Mouse (Mus musculus): ENCODE data around the gene Cul7. TPM values are rescaled to one million over a fixed set of nuclear protein-coding genes. Genes with fewer than 3 reads are reported as not detected.

The Cul7 gene
- total and polyA plus RNA-seq, 3 experiments: 33.3 to 82.5 (median 68.1) TPM

DNA sequence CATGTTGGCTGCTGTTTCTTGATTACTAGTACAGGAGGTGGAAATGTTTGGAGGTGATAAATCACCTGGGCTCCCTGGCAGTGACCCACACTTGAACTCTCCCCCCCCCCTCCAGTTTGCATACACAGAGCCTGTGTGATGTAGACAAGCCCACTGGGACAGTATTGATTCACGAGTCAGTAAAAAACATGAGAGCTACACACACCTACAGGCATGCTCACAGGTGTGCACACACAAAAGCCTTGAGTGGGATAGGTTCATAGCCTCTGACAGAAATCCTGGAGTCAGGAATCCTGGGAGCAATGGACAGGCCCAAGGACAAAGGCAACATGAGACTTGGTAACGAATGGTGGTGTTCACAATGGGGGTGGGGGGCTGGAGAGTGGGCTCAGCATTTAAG lies 37.9 kb upstream of the Cul7 start:
- Histone ChIP-seq H3K4me1 (ENCODE audit: control insufficient read depth in 1 of 2, insufficient read depth in 2 of 2) (peaks cover 4 to 29% of the 10 kb centered on the region in 2 experiments; a peak in 3 of 4 replicates), H3K27ac (ENCODE audit: insufficient read depth, low read depth) (no peak overlapping the region), H3K36me3 (replicated peaks in 1 of 2; ENCODE audit: control insufficient read depth in 1 of 2, insufficient read depth in 1 of 2, low read length in 1 of 2) (no peaks in the 10 kb centered on the region), H3K27me3 (replicated peaks) (no peaks in the 10 kb centered on the region), H3K9me3 (replicated peaks; ENCODE audit: low read length) (no peaks in the 10 kb centered on the region), H3K4me2 (ENCODE audit: insufficient read depth, low read depth, poor library complexity, severe bottlenecking) (no peak overlapping the region), H3K4me3 (replicated peaks in 1 of 3; ENCODE audit: low read depth in 2 of 3, low read length in 2 of 3, poor library complexity in 1 of 3) (no peak overlapping the region), H3K79me2 (replicated peaks; ENCODE audit: control insufficient read depth, extremely low read depth, insufficient read depth, poor library complexity, severe bottlenecking) (no peaks in the 10 kb centered on the region), H3K9ac (ENCODE audit: insufficient read depth, low read depth) (no peak overlapping the region)
- no peak for TF ChIP-seq ELF1 (IDR thresholded peaks at IDR 0.05; ENCODE audit: low read depth, low read length)
- TF ChIP-seq SIN3A (IDR thresholded peaks at IDR 0.05; ENCODE audit: low read length): no peak
- TF ChIP-seq SMC3 (IDR thresholded peaks at IDR 0.05; ENCODE audit: low read depth, low read length): no peak
- TF ChIP-seq TBP (conservative IDR thresholded peaks at IDR 0.05; ENCODE audit: low read depth, low read length): no peak
- no peak for TF ChIP-seq EP300 (IDR thresholded peaks at IDR 0.05; ENCODE audit: low read length)
- no peak for TF ChIP-seq NELFE (IDR thresholded peaks at IDR 0.05; ENCODE audit: low read depth, low read length)
- no peak for DNase-seq (ENCODE audit: extremely low read depth)
- dilution Hi-C loops (cut with MboI; ENCODE audit: extremely low pct_ligation_motif_present, extremely low pct_unique_long_range_greater_than_20kb, low sequenced_read_pairs) (no loop called here), in situ Hi-C loops (cut with MboI; ENCODE audit: low pct_ligation_motif_present, low pct_unique_long_range_greater_than_20kb, low sequenced_read_pairs) (no loop called here)

DNA sequence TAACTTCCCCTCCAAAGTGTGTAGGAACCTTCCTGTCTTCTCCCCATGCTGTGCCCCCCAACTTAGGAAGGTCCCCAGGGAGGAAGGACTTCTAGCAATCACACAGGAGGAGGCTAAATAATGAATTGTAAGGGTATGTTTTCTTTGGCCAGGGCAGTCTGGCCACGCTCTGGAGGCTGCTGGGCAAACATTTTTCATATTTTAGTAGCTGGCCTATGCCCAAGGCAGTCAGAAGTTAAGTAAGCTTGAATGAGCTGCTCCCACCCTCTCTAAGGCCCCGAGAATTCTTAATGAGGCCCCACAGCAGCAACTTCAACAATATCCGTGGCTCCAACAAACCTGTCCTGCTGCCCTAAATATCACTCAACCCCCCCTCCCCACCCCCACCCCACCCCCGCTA lies 37.3 kb upstream of the Cul7 start:
- TF ChIP-seq CTCF (conservative IDR thresholded peaks at IDR 0.05 in 1 of 2, IDR thresholded peaks at IDR 0.05 in 1 of 2; ENCODE audit: low read depth in 2 of 2, low read length in 2 of 2) (no peak), ZNF384 (IDR thresholded peaks at IDR 0.05; ENCODE audit: low read depth, low read length) (no peak), IRF4 (IDR thresholded peaks at IDR 0.05; ENCODE audit: low read depth, low read length) (no peak), CHD2 (IDR thresholded peaks at IDR 0.05; ENCODE audit: low read length) (no peak), MAZ (IDR thresholded peaks at IDR 0.05; ENCODE audit: low read depth, low read length) (no peak), TCF12 (IDR thresholded peaks at IDR 0.05; ENCODE audit: low read depth, low read length) (no peak), GABPA (IDR thresholded peaks at IDR 0.05; ENCODE audit: insufficient replicate concordance, low read depth, low read length) (no peak), SMC3 (IDR thresholded peaks at IDR 0.05; ENCODE audit: low read depth, low read length) (no peak), EP300 (IDR thresholded peaks at IDR 0.05; ENCODE audit: low read length) (no peak), KAT2A (IDR thresholded peaks at IDR 0.05; ENCODE audit: insufficient replicate concordance, low read length) (no peak), USF2 (conservative IDR thresholded peaks at IDR 0.05; ENCODE audit: low read depth, low read length) (no peak), ZKSCAN1 (IDR thresholded peaks at IDR 0.05; ENCODE audit: borderline replicate concordance, low read depth, low read length) (no peak), JUND (conservative IDR thresholded peaks at IDR 0.05; ENCODE audit: low read depth, low read length) (no peak), NRF1 (IDR thresholded peaks at IDR 0.05; ENCODE audit: low read depth, low read length) (no peak), ZC3H11A (IDR thresholded peaks at IDR 0.05; ENCODE audit: low read depth, low read length) (no peak), MYC (IDR thresholded peaks at IDR 0.05; ENCODE audit: low read depth, low read length) (no peak), MAFK (IDR thresholded peaks at IDR 0.05; ENCODE audit: insufficient replicate concordance, low read length) (no peak), JUN (IDR thresholded peaks at IDR 0.05; ENCODE audit: insufficient read depth, low read depth, low read length) (no peak), PAX5 (IDR thresholded peaks at IDR 0.05; ENCODE audit: low read length) (no peak), ELF1 (IDR thresholded peaks at IDR 0.05; ENCODE audit: low read depth, low read length) (no peak)
- Histone ChIP-seq H3K27me3 (replicated peaks) (no peaks in the 10 kb centered on the region), H3K9ac (ENCODE audit: insufficient read depth, low read depth) (no peak overlapping the region), H3K9me3 (replicated peaks; ENCODE audit: low read length) (no peaks in the 10 kb centered on the region), H3K36me3 (replicated peaks in 1 of 2; ENCODE audit: control insufficient read depth in 1 of 2, insufficient read depth in 1 of 2, low read length in 1 of 2) (no peaks in the 10 kb centered on the region), H3K4me3 (replicated peaks in 1 of 3; ENCODE audit: low read depth in 2 of 3, low read length in 2 of 3, poor library complexity in 1 of 3) (no peak overlapping the region), H3K4me2 (ENCODE audit: insufficient read depth, low read depth, poor library complexity, severe bottlenecking) (no peak overlapping the region), H3K4me1 (ENCODE audit: control insufficient read depth in 1 of 2, insufficient read depth in 2 of 2) (peaks cover 4 to 31% of the 10 kb centered on the region in 2 experiments; a peak in 3 of 4 replicates), H3K27ac (ENCODE audit: insufficient read depth, low read depth) (no peak overlapping the region), H3K79me2 (replicated peaks; ENCODE audit: control insufficient read depth, extremely low read depth, insufficient read depth, poor library complexity, severe bottlenecking) (no peaks in the 10 kb centered on the region)
- in situ Hi-C loops (cut with MboI; ENCODE audit: low pct_ligation_motif_present, low pct_unique_long_range_greater_than_20kb, low sequenced_read_pairs): no loop called here
- dilution Hi-C loops (cut with MboI; ENCODE audit: extremely low pct_ligation_motif_present, extremely low pct_unique_long_range_greater_than_20kb, low sequenced_read_pairs): no loop called here
- no peak for DNase-seq (ENCODE audit: extremely low read depth)

Measured in CH12.LX (cell line).